Mouse (Mus musculus): Measurements from ENCODE around the gene Gtf2f2. TPM values are rescaled to one million over a fixed set of nuclear protein-coding genes. Genes with fewer than 3 reads are reported as not detected.

Gene Gtf2f2
- total and polyA plus RNA-seq, 3 experiments = 44.8 to 118 (median 90.6) TPM

GRCm38 (mm10) chr14:76031117-76031842 lies 20.6 kb upstream of the Gtf2f2 start:
- Histone ChIP-seq H3K27ac (ENCODE audit: insufficient read depth, low read depth) (no peak overlapping the region), H3K4me1 (ENCODE audit: control insufficient read depth in 1 of 2, insufficient read depth in 2 of 2) (no peaks in the 10 kb centered on the region), H3K9ac (ENCODE audit: insufficient read depth, low read depth) (no peak overlapping the region), H3K4me2 (ENCODE audit: insufficient read depth, low read depth, poor library complexity, severe bottlenecking) (peak overlapping the region; percentile 29; the same call in 1 of the 2 replicates), H3K4me3 (replicated peaks in 1 of 3; ENCODE audit: low read depth in 2 of 3, low read length in 2 of 3, poor library complexity in 1 of 3) (no peak overlapping the region), H3K9me3 (replicated peaks; ENCODE audit: low read length) (no peaks in the 10 kb centered on the region), H3K79me2 (replicated peaks; ENCODE audit: control insufficient read depth, extremely low read depth, insufficient read depth, poor library complexity, severe bottlenecking) (no peaks in the 10 kb centered on the region), H3K27me3 (replicated peaks) (no peaks in the 10 kb centered on the region), H3K36me3 (replicated peaks in 1 of 2; ENCODE audit: control insufficient read depth in 1 of 2, insufficient read depth in 1 of 2, low read length in 1 of 2) (no peaks in the 10 kb centered on the region)
- no peak for DNase-seq (ENCODE audit: extremely low read depth)
- dilution Hi-C loops (cut with MboI; ENCODE audit: extremely low pct_ligation_motif_present, extremely low pct_unique_long_range_greater_than_20kb, low sequenced_read_pairs) = no loop called here
- TF ChIP-seq JUND (conservative IDR thresholded peaks at IDR 0.05; ENCODE audit: low read depth, low read length) = no peak
- no peak for TF ChIP-seq ZMIZ1 (IDR thresholded peaks at IDR 0.05; ENCODE audit: low read depth, low read length)
- no peak for TF ChIP-seq UBTF (IDR thresholded peaks at IDR 0.05; ENCODE audit: low read depth, low read length)
- no peak for TF ChIP-seq IRF4 (IDR thresholded peaks at IDR 0.05; ENCODE audit: low read depth, low read length)
- TF ChIP-seq ETS1 (conservative IDR thresholded peaks at IDR 0.05; ENCODE audit: low read depth, low read length) = no peak
- no peak for TF ChIP-seq SIN3A (IDR thresholded peaks at IDR 0.05; ENCODE audit: low read length)
- TF ChIP-seq MAZ (IDR thresholded peaks at IDR 0.05; ENCODE audit: low read depth, low read length) = no peak
- no peak for TF ChIP-seq MAFK (IDR thresholded peaks at IDR 0.05; ENCODE audit: insufficient replicate concordance, low read length)
- TF ChIP-seq USF2 (conservative IDR thresholded peaks at IDR 0.05; ENCODE audit: low read depth, low read length) = no peak
- no peak for TF ChIP-seq GABPA (IDR thresholded peaks at IDR 0.05; ENCODE audit: insufficient replicate concordance, low read depth, low read length)
- TF ChIP-seq KAT2A (IDR thresholded peaks at IDR 0.05; ENCODE audit: insufficient replicate concordance, low read length) = no peak
- TF ChIP-seq MXI1 (IDR thresholded peaks at IDR 0.05; ENCODE audit: low read depth, low read length) = no peak
- TF ChIP-seq MYC (IDR thresholded peaks at IDR 0.05; ENCODE audit: low read depth, low read length) = no peak
- no peak for TF ChIP-seq USF1 (IDR thresholded peaks at IDR 0.05; ENCODE audit: low read depth, low read length)
- TF ChIP-seq ZNF384 (IDR thresholded peaks at IDR 0.05; ENCODE audit: low read depth, low read length) = no peak
- no peak for TF ChIP-seq TCF12 (IDR thresholded peaks at IDR 0.05; ENCODE audit: low read depth, low read length)
- in situ Hi-C loops (cut with MboI; ENCODE audit: low pct_ligation_motif_present, low pct_unique_long_range_greater_than_20kb, low sequenced_read_pairs) = no loop called here

GRCm38 (mm10) chr14:76024641-76025040 lies 14.0 kb upstream of the Gtf2f2 start:
- in situ Hi-C loops (cut with MboI; ENCODE audit: low pct_ligation_motif_present, low pct_unique_long_range_greater_than_20kb, low sequenced_read_pairs) = no loop called here
- DNase-seq (ENCODE audit: extremely low read depth) = no peak
- H3K9me3 ChIP-seq (replicated peaks; ENCODE audit: low read length) = peaks cover under 1% of the 10 kb centered on the region
- dilution Hi-C loops (cut with MboI; ENCODE audit: extremely low pct_ligation_motif_present, extremely low pct_unique_long_range_greater_than_20kb, low sequenced_read_pairs) = no loop called here
- H3K4me1 ChIP-seq (ENCODE audit: control insufficient read depth in 1 of 2, insufficient read depth in 2 of 2) = no peaks in the 10 kb centered on the region
- H3K27ac ChIP-seq (ENCODE audit: insufficient read depth, low read depth) = no peak overlapping the region
- no peaks in the 10 kb centered on the region for H3K36me3 ChIP-seq (replicated peaks in 1 of 2; ENCODE audit: control insufficient read depth in 1 of 2, insufficient read depth in 1 of 2, low read length in 1 of 2)
- no peak overlapping the region for H3K4me2 ChIP-seq (ENCODE audit: insufficient read depth, low read depth, poor library complexity, severe bottlenecking)
- H3K79me2 ChIP-seq (replicated peaks; ENCODE audit: control insufficient read depth, extremely low read depth, insufficient read depth, poor library complexity, severe bottlenecking) = no peaks in the 10 kb centered on the region
- no peak overlapping the region for H3K4me3 ChIP-seq (replicated peaks in 1 of 3; ENCODE audit: low read depth in 2 of 3, low read length in 2 of 3, poor library complexity in 1 of 3)
- no peak for TF ChIP-seq TCF12 (IDR thresholded peaks at IDR 0.05; ENCODE audit: low read depth, low read length)
- no peak for TF ChIP-seq EP300 (IDR thresholded peaks at IDR 0.05; ENCODE audit: low read length)
- no peak for TF ChIP-seq USF2 (conservative IDR thresholded peaks at IDR 0.05; ENCODE audit: low read depth, low read length)
- no peak for TF ChIP-seq PAX5 (IDR thresholded peaks at IDR 0.05; ENCODE audit: low read length)
- no peak for TF ChIP-seq ZKSCAN1 (IDR thresholded peaks at IDR 0.05; ENCODE audit: borderline replicate concordance, low read depth, low read length)
- no peak for TF ChIP-seq CHD1 (IDR thresholded peaks at IDR 0.05; ENCODE audit: low read depth, low read length)
- no peak overlapping the region for H3K9ac ChIP-seq (ENCODE audit: insufficient read depth, low read depth)
- H3K27me3 ChIP-seq (replicated peaks) = no peaks in the 10 kb centered on the region
